Mouse (Mus musculus) lung, embryonic 15.5 days (tissue): ENCODE measurements around the gene Pdk2. TPM values are rescaled to one million over a fixed set of nuclear protein-coding genes. Genes with fewer than 3 reads are reported as not detected.

ENCODE experiments used
- ATAC-seq: fragments of 200-750 bp; cut with Nextera tagmentation; 2 replicates; pipeline ENCODE4 v1.8.0; 2017; ENCODE audit warnings: moderate number of reproducible peaks, borderline replicate concordance; ENCODE audit not compliant: low FRiP score, low TSS enrichment; ENCODE audit errors: extremely low read depth
- H3K27ac ChIP-seq: fragments of 300-500 bp; sonication (generic); 2 replicates; pipeline ENCODE4 v1.5.1; 2015; ENCODE audit warnings: moderate library complexity, mild to moderate bottlenecking, inconsistent platforms
- H3K27me3 ChIP-seq: fragments of 300-500 bp; sonication (generic); 2 replicates; pipeline ENCODE4 v1.6.1; 2015; ENCODE audit warnings: inconsistent platforms
- H3K36me3 ChIP-seq: fragments of 300-500 bp; sonication (generic); 2 replicates; pipeline ENCODE4 v1.6.1; 2015; ENCODE audit warnings: inconsistent platforms
- H3K4me1 ChIP-seq: fragments of 300-500 bp; sonication (generic); 2 replicates; pipeline ENCODE4 v1.6.1; 2015; ENCODE audit warnings: inconsistent platforms
- H3K4me2 ChIP-seq: fragments of 300-500 bp; sonication (generic); 2 replicates; pipeline ENCODE4 v1.6.1; 2015; ENCODE audit warnings: inconsistent platforms, mild to moderate bottlenecking, moderate library complexity
- H3K4me3 ChIP-seq: fragments of 300-500 bp; sonication (generic); 2 replicates; pipeline ENCODE4 v1.5.1; 2015; ENCODE audit warnings: mild to moderate bottlenecking, inconsistent platforms
- H3K9ac ChIP-seq: fragments of 300-500 bp; sonication (generic); 2 replicates; pipeline ENCODE4 v1.6.1; 2015; ENCODE audit warnings: inconsistent platforms
- H3K9me3 ChIP-seq: fragments of 300-500 bp; sonication (generic); 2 replicates; pipeline ENCODE4 v1.6.1; 2016; ENCODE audit warnings: inconsistent platforms
- WGBS: fragments of 180-500 bp; shearing (Covaris S2); methylation state at CpG from one replicate; pipeline ENCODE4 v1.1.7; 2015; 5-methylcytosine and 5-hydroxymethylcytosine counted together
- polyA plus RNA-seq: library from polyadenylated mRNA; unstranded; fragments of >200 nt; fragmentation: Nextera tagmentation; extraction: Ambion mirVana; gene quantifications from 2 replicates; pipeline ENCODE4 v1.2.1, GENCODE M21; 2015

The Pdk2 gene
- polyA plus RNA-seq, 1 experiment from 2014 or later: 30.9 TPM

DNA sequence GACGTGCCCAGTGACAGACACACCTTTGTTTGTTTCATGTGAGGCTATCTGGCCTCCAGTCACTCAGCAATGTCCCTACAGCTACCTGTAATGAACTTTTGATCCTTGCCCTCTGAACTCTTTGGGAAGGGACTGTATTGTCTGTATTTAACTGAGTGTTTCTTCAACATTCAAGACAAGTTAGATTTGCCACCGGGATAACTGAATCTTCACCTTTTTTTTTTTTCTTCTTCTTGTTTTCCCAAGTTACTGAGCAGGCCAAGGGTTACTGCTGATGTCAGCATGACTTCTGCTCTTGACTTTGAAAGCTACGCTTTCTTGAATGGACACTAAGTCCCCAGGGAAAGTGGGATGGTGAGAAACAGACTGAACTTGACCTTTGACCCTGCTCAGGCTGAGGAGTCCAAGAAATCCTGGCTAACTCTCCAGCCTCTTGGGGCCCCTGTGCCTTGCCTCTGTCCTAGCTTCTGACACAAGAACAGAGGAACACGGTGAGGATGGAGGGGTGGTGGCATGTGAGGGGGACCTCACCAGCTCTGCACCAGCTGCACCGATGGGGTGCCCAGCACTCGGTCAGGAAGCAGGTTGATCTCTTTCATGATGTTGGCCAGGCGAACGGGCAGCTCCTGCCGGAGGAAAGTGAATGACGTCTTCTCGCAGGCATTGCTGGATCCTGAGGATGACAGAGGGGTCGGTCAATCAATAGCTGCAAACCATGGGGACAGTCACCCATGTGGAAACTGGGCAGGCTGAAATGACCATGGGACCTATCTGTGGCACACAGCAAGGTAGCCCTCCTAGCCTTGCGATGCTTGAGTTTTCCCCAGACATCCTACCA, 2.1 kb downstream of the Pdk2 start:
- Histone ChIP-seq H3K9ac (no peak overlapping the region), H3K4me1 (peaks cover 31% of the 10 kb centered on the region), H3K4me3 (no peak overlapping the region), H3K27me3 (no peaks in the 10 kb centered on the region), H3K4me2 (no peak overlapping the region), H3K9me3 (no peaks in the 10 kb centered on the region), H3K27ac (no peak overlapping the region), H3K36me3 (peaks cover 3% of the 10 kb centered on the region; the same call in 1 of the 2 replicates)
- ATAC-seq: no peak
- 76% methylated on average over 13 of the region's 13 CpGs for WGBS

GRCm38 (mm10) chr11:95038156-95038817, 2.9 kb downstream of the Pdk2 start:
- ATAC-seq: no peak
- Histone ChIP-seq H3K9ac (no peak overlapping the region), H3K4me2 (no peak overlapping the region), H3K27me3 (no peaks in the 10 kb centered on the region), H3K4me1 (peaks cover 36% of the 10 kb centered on the region), H3K27ac (no peak overlapping the region), H3K9me3 (no peaks in the 10 kb centered on the region), H3K36me3 (peaks cover 3% of the 10 kb centered on the region; the same call in 1 of the 2 replicates), H3K4me3 (no peak overlapping the region)
- 72% methylated on average over 14 of the region's 14 CpGs for WGBS

DNA sequence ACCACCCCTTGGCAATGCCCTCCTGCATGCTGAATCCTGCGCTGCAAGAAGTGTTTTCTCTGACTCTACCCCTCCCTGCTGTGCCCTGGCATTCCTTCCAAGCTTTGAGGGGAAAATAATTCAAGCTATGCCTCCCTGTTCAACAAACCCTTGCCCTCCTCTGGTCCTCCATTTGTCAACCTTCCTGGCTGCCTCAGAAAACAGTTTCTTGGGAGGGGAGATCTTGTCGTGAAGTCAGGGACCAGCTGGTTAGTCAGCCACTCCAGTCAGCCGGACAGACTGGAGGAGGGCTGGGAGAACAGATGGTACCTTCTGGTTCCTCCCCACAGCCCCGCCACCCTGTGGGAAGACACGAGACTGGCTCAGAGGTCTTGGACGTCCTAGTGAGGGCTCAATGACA, 3.8 kb downstream of the Pdk2 start:
- H3K9ac ChIP-seq: no peak overlapping the region
- H3K27ac ChIP-seq: no peak overlapping the region
- H3K4me3 ChIP-seq: no peak overlapping the region
- no peak for ATAC-seq
- no peak overlapping the region for H3K4me2 ChIP-seq
- H3K4me1 ChIP-seq: peaks cover 37% of the 10 kb centered on the region
- no peaks in the 10 kb centered on the region for H3K27me3 ChIP-seq
- no peaks in the 10 kb centered on the region for H3K9me3 ChIP-seq
- 53% methylated on average over 6 of the region's 6 CpGs for WGBS
- peaks cover 3% of the 10 kb centered on the region; the same call in 1 of the 2 replicates for H3K36me3 ChIP-seq

DNA sequence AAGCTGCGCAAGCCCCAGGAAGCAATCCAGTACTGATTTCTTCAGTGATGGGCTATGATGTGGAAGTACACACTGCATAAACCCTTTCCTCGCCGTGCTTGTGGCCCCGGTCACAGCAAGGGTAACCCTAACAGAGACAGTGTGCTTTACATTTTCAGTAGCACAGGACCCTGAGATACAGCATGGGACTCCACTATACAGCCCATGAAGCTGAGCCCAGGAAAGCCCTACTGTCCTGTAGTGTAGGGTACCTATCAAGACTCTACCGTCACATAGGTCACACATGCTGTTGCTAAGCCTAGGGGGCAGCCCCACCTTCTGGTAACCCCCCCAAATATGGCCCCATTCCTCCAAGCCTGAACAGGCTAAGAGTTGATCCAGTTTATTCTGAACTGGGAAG, 4.6 kb downstream of the Pdk2 start:
- H3K4me2 ChIP-seq: no peak overlapping the region
- peaks cover 31% of the 10 kb centered on the region for H3K4me1 ChIP-seq
- no peaks in the 10 kb centered on the region for H3K9me3 ChIP-seq
- peaks cover 3% of the 10 kb centered on the region; the same call in 1 of the 2 replicates for H3K36me3 ChIP-seq
- no peaks in the 10 kb centered on the region for H3K27me3 ChIP-seq
- H3K4me3 ChIP-seq: no peak overlapping the region
- H3K27ac ChIP-seq: no peak overlapping the region
- H3K9ac ChIP-seq: no peak overlapping the region
- ATAC-seq: no peak
- WGBS: 98% methylated on average over 5 of the region's 5 CpGs

- Histone ChIP-seq H3K9me3 (no peaks in the 10 kb centered on the region), H3K4me3 (no peak overlapping the region), H3K27ac (0 out of 2 replicates have a peak overlapping the region, but pooled peaks have one; percentile 2), H3K4me1 (peaks cover 23% of the 10 kb centered on the region), H3K4me2 (no peak overlapping the region), H3K27me3 (no peaks in the 10 kb centered on the region), H3K9ac (no peak overlapping the region), H3K36me3 (peaks cover 3% of the 10 kb centered on the region; the same call in 1 of the 2 replicates)
- no peak for ATAC-seq
- 59% methylated on average over 10 of the region's 10 CpGs for WGBS
Observed at GRCm38 (mm10) chr11:95034902-95035301, 6.3 kb downstream of the Pdk2 start.

DNA sequence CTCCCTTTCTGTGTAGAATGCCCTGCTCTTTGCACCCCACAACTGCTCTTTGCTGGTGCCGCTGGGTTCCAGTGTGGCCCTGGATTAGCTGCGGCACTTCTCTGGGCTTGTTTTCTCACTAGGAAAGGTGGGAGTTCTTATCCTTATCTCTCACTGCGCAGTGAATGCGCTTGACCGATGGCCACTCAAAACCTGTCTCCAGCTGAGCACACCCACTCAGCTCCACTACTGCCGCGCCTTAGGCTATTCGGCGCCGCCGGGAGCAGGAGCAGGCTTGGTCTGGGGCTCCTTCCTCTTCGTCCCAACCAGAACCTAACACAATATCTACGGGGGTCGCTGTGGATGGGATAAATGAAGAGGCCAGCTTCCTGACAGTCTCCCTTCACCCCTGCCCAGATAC, 7.5 kb downstream of the Pdk2 start:
- Histone ChIP-seq H3K4me2 (no peak overlapping the region; the same call in 1 of the 2 replicates), H3K9ac (no peak overlapping the region), H3K4me1 (peaks cover 18% of the 10 kb centered on the region), H3K4me3 (no peak overlapping the region), H3K27me3 (no peaks in the 10 kb centered on the region), H3K9me3 (no peaks in the 10 kb centered on the region), H3K27ac (0 out of 2 replicates have a peak overlapping the region, but pooled peaks have one; percentile 50), H3K36me3 (peaks cover 3% of the 10 kb centered on the region; the same call in 1 of the 2 replicates)
- 43% methylated on average over 14 of the region's 14 CpGs for WGBS
- ATAC-seq: 0 out of 2 replicates have a peak, but pooled peaks have one; percentile 16

GRCm38 (mm10) chr11:95032945-95033344, 8.2 kb downstream of the Pdk2 start:
- Histone ChIP-seq H3K4me1 (peaks cover 18% of the 10 kb centered on the region), H3K36me3 (no peaks in the 10 kb centered on the region), H3K9ac (no peak overlapping the region), H3K4me3 (no peak overlapping the region), H3K27ac (no peak overlapping the region), H3K27me3 (no peaks in the 10 kb centered on the region), H3K4me2 (no peak overlapping the region), H3K9me3 (no peaks in the 10 kb centered on the region)
- ATAC-seq: no peak
- WGBS: 33% methylated on average over 6 of the region's 6 CpGs

DNA sequence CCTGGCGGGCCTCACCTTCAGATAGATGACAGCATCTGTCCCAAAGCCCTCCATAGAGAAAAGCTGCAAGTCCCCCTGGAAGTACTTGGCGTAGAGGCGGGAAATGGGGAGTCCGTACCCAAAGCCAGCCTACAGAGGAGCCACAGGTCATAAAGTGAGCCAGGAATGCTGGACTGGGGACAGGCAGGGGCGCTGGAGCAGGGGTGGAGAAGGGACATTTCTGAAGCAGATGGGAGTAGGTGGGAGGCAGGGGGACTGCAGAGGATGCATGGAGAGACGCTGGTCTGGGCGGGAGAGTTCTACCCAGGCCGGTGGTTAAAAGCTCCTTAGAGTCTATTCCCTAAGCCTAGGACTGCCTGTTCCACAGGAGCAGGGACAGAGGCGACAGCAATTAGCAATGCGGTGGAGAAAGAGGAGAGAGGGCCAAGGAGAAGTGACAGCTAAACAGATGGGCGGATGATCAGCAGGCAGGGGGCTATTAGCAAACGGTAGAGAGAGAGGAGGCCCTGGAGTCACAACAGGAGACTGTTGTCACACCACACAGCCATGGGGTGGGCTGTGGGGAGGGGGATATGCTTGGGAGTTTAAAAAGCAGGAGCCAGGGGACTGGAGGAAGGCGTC, 13.2 kb downstream of the Pdk2 start:
- no peak overlapping the region for H3K4me3 ChIP-seq
- peaks cover 19% of the 10 kb centered on the region; the same call in 1 of the 2 replicates for H3K36me3 ChIP-seq
- H3K4me2 ChIP-seq: no peak overlapping the region
- ATAC-seq: no peak
- no peak overlapping the region for H3K27ac ChIP-seq
- H3K9ac ChIP-seq: no peak overlapping the region
- H3K4me1 ChIP-seq: 0 out of 2 replicates have a peak, but pooled peaks cover 14% of the 10 kb centered on the region
- no peaks in the 10 kb centered on the region for H3K27me3 ChIP-seq
- H3K9me3 ChIP-seq: no peaks in the 10 kb centered on the region
- WGBS: 35% methylated on average over 13 of the region's 13 CpGs

- Histone ChIP-seq H3K9me3 (no peaks in the 10 kb centered on the region), H3K9ac (no peak overlapping the region), H3K36me3 (peaks cover 30% of the 10 kb centered on the region), H3K4me2 (no peak overlapping the region), H3K27me3 (no peaks in the 10 kb centered on the region), H3K4me1 (0 out of 2 replicates have a peak, but pooled peaks cover 14% of the 10 kb centered on the region), H3K27ac (no peak overlapping the region), H3K4me3 (no peak overlapping the region)
- ATAC-seq: no peak
- 85% methylated on average over 6 of the region's 6 CpGs for WGBS
Observed at GRCm38 (mm10) chr11:95026849-95027248, 14.3 kb downstream of the Pdk2 start.

DNA sequence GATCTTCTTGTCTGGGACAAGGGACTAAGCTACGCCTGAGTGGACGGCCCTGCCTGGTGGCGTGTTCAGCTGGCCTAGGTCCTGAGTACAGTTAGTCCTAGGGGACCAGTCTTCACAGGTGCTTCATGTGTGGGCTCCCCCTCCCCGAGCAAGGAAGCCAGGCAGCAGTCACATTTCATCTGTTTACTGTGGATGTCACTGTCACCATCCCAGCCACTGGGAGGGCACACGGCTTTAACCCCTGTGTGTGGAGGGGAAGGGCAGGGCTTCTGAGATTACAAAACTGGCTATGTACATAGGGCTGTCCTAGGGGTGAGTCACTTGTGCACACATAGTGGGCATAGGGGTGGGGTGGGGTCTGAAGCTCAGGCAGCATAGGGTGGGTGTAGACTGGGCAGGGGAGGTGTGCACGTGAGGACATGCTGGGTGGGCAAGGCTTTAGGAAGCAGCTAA, 15.0 kb downstream of the Pdk2 start:
- no peak overlapping the region for H3K9ac ChIP-seq
- H3K36me3 ChIP-seq: peaks cover 34% of the 10 kb centered on the region
- no peaks in the 10 kb centered on the region for H3K27me3 ChIP-seq
- ATAC-seq: peak; percentile 58
- no peak overlapping the region for H3K4me2 ChIP-seq
- H3K9me3 ChIP-seq: no peaks in the 10 kb centered on the region
- H3K4me1 ChIP-seq: 0 out of 2 replicates have a peak, but pooled peaks cover 14% of the 10 kb centered on the region
- H3K4me3 ChIP-seq: no peak overlapping the region
- no peak overlapping the region for H3K27ac ChIP-seq
- WGBS: 51% methylated on average over 6 of the region's 6 CpGs

DNA sequence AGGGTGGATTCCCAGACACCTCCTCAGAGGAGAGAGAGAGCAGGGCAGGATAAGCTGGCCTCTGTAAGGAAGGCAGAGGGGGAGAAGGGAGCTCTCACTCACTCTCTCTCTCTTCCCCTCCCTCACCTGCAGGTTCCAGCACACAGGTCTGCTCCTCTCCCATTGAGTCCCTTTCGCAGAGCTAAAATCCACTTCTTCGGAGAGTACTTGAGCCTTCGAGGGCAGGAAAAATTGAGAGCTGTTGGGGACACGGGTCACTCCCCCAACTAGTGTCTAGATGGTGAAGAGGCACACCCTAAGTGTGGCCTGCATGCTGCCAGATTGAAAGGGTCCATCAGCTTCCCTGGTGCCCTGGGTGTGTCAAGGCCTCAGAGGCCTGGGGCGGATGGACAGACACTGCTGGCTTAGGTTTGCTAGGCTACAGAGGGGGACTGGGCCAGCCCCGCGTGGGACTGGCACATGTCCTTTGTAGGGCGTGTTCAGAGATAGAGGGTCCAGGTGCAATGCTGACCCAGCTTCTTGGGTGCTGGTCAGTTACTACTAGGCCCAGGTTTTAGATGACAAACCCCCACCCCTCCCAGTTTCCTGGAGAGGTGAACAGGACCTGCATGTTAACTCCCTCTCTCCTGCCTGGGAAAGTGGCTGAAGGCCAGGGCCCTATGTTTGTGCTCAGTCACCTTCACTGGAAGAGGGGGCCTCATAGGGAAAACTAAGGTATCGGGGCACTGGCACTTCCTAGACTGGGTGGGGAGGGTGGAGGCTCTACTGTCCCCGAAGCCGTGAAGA, 15.7 kb downstream of the Pdk2 start:
- Histone ChIP-seq H3K4me1 (0 out of 2 replicates have a peak, but pooled peaks cover 14% of the 10 kb centered on the region), H3K36me3 (peaks cover 40% of the 10 kb centered on the region), H3K4me3 (no peak overlapping the region), H3K9me3 (no peaks in the 10 kb centered on the region), H3K27me3 (no peaks in the 10 kb centered on the region), H3K4me2 (no peak overlapping the region), H3K9ac (no peak overlapping the region), H3K27ac (peak overlapping the region; percentile 71)
- ATAC-seq: no peak
- 73% methylated on average over 11 of the region's 11 CpGs for WGBS
